Mouse (Mus musculus): ENCODE results near the gene Cdh20. TPM values are rescaled to one million over a fixed set of nuclear protein-coding genes. Genes with fewer than 3 reads are reported as not detected.

The Cdh20 gene
- total RNA-seq, 2 experiments from 2014 or later: 19.3 to 20.0 TPM

- no peak for DNase-seq (ENCODE audit: low spot score in 2 of 2)
- intact Hi-C loops (cut with DNase I): no loop called here
These were observed 226.3 kb downstream of the Cdh20 start for GRCm38 (mm10) chr1:104994612-104994986.

DNA sequence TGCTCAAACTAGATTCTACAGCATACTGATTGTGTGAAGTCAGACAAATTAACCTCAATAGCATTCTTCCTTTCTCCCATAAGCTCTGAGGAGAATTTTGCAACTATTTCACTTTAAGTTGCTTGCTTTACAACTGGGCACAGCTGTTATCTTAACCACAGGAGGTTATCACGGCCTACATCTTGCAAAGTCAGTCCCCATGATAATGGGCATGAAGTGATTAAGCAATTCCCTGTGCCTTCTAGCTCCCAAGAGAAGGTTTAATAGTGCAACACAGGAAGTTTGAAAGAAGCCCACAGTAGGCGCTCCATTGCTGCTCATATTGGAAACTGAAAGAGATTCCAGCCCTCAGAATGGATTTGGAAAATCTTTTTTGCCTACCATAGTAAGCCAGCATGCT lies 229.5 kb downstream of the Cdh20 start:
- no peak for DNase-seq (ENCODE audit: low spot score in 2 of 2)
- intact Hi-C loops (cut with DNase I): no loop called here

GRCm38 (mm10) chr1:105002179-105002578 lies 233.8 kb downstream of the Cdh20 start:
- DNase-seq (ENCODE audit: low spot score in 2 of 2): no peak

DNA sequence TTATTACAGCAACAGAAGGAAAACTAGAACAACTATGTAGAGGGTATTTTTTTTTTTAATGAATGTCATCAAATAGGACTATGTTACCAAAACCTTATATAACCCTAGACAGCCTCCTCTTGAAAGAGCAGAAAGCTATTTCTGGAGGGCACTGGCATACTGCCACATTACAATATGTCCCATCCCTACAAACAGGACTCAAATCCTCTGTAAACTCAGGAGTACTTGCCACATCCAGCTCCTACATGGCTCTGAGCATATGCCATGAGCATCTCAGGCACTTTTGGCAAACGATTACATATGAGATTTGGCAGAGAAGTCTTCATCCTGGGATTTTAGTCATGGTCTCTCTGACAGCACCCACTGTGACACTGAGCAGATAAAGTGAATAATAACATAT lies 235.5 kb downstream of the Cdh20 start:
- peak in 1 of 2 experiments; percentile 60 for DNase-seq (ENCODE audit: low spot score in 2 of 2)
- intact Hi-C loops (cut with DNase I): no loop called here

More at GRCm38 (mm10) chr1:105002179-105002578, 233.8 kb downstream of the Cdh20 start:
- intact Hi-C loops (cut with DNase I): no loop called here

DNA sequence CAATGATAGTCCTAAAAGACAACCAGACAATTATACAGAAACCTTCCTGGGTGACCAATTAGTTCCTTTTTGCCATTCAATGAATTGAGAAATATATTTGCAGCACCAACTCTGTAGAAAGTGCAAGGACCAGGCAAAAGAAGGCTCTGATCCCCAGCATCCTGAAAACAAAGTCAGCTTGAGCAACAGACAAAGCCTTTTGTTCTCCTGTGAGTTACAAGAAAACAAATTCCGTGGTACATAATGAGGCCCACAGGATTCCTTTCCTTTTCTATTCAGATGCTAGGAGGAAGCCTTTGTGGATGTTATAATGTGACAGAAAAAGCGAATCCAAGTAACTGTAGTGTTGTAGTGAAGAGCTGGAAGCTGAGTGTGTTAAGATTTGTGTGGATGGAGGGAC lies 244.3 kb downstream of the Cdh20 start:
- intact Hi-C loops (cut with DNase I): no loop called here
- DNase-seq (ENCODE audit: low spot score in 2 of 2): no peak

GRCm38 (mm10) chr1:105013291-105013690 lies 245.0 kb downstream of the Cdh20 start:
- no peak for DNase-seq (ENCODE audit: low spot score in 2 of 2)
- intact Hi-C loops (cut with DNase I): no loop called here

- intact Hi-C loops (cut with DNase I): no loop called here
These were observed 273.3 kb downstream of the Cdh20 start for GRCm38 (mm10) chr1:105041668-105042067.

More at GRCm38 (mm10) chr1:105041668-105042067, 273.3 kb downstream of the Cdh20 start:
- no peak for DNase-seq (ENCODE audit: low spot score in 2 of 2)

All from left cerebral cortex, postnatal 25 days (tissue).